Mouse (Mus musculus): Measurements from ENCODE around the gene Fmo5.
A peak's percentile ranks its signal among the peaks of the same experiment; 100 is the strongest.

Fmo5 gene

DNA sequence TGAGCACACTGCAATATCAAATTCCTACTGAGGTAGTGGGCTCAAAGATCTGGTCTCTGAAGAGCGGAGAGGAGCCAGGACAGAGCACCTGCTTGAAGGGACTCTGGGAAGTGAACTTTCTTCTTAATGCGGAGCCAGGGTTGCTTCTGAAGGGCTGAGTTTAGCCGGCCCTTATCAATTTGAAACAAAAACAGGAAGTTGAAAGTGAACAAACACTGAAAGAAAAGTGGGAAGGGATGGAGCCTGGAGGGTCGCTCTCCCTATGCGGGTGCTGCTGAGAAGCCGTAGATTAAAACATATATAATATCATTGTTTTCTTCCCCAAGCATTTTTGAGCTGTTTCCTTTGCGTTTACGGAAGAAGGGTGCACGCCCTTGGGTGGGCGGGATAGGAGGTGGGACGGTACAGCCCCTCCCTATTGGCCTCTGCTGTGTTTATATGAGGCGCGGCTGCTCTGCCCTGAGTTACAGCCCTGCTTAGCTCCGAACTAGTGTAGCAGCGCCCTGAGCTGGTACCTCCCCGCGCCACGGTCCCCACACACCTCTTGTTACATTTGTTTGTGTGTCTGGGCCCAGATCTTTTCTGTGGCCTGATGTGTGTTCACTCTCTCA is at the start of gene Fmo5:
Gene Fmo5, plus strand, starts transcription at position 414 of the 611 bp plus-strand sequence.
- peak; percentile 81 for DNase-seq (ENCODE audit: low read depth)

DNA sequence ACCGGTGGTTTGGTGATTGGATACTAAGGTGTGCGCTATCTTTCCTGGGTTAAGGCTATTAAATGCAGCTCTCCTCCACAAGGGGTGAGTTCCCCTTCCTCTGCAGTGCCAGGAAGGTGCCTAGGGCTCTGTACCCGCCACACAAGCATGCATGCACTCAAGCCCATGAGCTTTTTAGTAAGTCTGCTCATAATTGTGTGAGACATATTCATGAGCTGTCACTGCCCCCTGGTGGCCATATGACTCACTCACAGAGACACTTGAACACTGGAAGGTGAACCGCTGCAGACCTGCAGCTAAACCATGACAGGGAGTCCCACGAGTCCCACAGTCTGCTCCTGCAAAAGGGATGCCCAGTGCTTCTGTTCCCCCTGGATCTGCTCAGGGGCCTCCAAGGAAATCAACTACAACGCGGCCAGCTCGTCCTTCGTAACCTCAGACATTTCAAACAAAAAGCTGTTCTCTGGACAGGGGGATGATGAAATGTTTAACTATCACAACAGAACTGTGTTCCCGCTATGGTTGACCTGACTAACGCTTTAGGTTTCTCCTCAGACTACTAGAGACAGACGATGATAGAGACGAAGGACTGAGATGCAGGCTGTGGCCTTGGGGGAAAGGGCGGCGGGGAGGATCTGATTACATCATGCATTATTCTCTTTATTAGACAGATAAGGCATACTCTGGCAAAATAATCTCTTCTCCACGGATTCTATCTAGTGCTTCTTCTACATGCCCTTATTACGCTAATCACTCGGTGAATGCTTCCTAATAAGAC is 43.0 kb upstream of the Fmo5 start:
- peak; percentile 73 for DNase-seq (ENCODE audit: low read depth)

DNA sequence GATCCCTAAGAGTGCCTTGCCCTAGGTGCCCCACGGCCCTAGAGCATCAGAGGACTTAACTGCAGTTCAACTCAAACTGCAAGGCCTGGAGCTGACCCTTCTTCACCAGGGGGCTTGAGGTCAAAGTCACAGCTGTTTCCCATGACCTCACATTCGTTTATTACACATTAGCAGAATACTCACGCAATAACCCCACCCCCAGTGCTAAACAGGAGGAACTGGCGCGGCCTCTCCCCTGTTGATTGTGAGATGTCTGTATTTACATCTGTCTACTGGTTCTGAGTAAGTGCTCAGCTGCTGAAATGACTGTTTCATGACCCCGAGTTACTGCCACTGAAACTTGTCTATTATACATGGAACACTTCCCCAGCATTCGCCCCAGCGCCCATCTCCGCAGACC is 40.9 kb upstream of the Fmo5 start:
- no peak for DNase-seq (ENCODE audit: low read depth)

DNA sequence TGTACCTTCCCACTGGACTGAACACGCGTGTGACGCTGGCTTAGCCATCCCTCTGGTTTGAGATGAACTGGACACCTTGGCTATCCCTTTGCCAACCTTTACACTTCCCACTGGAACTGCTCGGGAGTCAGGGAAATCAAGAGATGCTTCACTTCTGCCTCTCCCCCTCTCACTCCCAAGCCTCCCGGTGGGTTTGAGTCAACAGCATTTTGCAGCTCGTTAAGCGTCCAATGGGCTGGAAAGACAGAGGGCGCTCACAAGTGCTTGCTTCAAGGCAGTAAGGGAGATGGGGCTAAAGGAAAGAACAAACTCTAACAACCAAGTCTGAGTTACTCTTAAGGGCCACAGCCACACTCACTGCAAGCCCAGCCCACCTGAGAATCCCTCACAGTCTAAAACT is 37.9 kb upstream of the Fmo5 start:
- no peak for DNase-seq (ENCODE audit: low read depth)

DNA sequence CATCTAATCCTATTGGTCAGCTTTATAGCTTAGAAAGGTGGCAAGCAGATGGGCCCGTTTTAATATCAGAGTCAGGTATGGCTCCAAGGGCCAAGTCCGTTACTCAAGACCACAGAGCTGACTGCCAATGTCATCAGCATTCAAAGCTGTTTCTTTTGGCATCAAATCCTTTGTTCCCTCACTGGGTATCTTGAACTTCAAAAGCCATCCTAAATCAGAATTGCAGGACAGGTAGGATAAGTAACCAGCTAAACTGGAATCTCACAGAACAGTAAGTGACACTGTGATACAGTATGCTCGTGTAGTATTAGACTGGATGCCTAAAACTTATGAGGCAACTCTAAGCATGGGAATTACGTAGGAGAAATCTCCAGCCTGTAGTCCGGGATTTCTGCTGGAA is 35.5 kb upstream of the Fmo5 start:
- no peak for DNase-seq (ENCODE audit: low read depth)

DNA sequence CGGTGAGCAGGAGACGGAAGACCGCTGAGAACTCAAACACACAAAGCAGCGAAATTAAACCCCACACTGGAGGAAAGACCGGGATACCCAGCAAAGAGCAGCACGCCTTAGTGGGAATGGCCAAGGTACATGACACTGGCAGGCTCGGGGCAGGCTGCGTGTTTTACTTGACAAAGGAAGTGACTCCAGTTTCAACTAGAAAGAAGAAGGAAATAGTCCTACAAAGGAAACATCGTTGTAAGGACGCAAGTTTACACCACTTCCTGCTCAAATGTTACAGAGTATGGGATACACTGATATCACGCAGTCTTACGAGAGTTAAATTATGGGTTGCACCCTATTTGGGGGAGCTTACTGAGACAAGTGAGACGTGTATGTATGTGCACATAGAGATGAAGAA is 34.5 kb upstream of the Fmo5 start:
- DNase-seq (ENCODE audit: low read depth): no peak

DNA sequence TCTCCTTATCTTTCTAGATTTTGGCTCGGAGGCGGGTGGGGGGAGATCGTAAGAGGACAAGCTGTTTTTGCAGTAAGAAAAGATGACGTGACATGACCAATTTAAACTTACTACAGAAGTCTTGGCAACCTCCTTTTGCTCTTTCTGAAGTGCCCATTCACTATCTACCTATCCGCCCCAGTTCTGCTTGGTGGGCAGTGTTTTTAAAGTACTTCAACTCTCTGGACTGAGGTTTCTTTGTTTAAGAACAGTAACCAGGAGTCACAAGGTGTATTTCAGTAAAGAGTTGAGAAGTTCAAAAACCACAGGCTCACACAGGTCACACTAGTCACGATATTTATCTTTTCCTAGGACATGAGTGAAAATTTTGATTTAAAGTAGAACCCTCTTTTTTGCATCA is 33.5 kb upstream of the Fmo5 start:
- no peak for DNase-seq (ENCODE audit: low read depth)

DNA sequence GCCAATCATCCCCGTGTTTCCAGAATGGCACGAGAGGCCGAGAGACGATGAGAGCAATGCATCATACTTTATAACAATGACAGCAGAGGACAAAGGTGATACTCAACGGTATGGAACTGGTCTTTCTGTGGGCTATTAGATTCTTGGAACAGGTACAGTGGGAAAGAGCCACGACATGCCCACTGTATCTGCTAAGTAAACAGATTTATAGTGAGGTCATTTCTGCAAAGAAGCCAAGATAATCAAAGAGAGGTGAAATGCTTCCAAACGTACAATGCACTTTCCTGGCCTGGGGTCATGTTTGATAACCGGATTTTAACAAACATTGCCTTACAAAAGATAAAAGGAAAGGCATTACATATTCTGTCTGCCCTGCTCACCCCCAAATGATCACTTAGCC is 31.8 kb upstream of the Fmo5 start:
- no peak for DNase-seq (ENCODE audit: low read depth)

DNA sequence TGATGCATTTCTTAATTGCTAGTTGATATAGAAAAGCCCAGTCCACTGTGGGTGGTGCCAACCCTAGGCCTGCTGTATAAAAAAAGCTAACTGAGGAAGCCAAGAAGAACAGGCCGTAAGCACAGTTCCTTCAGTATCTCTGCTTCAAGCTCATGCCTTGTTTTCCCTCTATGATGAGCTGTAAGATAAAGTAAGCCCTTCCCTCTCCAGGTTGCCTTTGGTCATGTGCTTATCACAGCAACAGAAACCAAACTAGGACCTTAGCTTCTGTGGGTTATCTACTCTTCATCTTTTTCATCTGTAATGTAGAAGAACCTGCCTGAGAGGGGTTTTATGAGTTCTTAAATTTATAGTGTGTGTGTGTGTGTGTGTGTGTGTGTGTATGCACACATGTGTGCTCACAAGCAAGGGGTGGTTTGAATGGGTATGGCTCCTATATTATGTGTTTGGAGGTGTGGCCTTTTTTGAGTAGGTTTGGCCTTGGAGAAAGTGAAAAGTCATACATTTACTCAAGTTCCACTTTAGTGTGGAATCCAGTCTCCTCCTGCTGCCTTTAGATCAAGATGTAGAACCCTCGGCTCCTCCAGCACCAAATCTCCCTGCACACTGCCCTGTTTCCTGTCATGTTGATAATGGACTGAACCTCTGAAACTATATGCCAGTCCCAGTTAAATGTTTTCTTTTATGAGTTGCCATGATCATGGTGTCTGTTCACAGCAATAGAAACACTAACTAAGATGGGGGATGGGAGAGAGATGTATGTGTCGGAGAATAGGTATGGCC is 28.4 kb upstream of the Fmo5 start:
- DNase-seq (ENCODE audit: low read depth): no peak

DNA sequence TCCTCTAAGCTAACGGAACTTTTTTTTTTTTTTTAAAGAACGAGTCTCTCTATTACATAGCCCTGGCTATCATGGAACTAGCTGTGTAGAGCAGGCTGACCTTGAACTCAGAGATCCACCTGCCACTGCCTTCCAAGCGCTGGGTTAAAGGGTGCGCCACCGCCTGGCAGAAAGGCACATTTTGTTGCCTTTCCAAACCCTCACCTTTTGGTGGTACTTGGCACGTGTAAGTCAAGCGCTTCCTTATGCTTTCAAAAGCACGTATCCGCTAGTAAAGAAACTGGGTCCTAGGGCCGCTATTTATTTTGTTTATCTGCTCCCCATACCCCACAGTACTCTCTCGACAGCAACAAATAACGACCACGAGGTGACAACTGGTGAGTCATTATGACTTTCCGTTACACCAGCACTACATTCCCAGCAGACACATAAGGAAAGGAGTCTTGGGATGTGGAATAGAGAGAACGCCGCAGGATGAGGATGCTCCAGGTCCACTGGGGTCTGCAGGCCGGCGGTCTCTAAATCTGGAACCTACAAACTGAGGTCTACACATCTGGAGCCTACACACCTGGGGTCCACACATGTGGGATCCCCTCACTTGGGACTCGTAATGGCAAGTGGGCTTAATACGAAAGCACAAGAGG is 19.3 kb upstream of the Fmo5 start:
- peak; percentile 82 for DNase-seq (ENCODE audit: low read depth)

DNA sequence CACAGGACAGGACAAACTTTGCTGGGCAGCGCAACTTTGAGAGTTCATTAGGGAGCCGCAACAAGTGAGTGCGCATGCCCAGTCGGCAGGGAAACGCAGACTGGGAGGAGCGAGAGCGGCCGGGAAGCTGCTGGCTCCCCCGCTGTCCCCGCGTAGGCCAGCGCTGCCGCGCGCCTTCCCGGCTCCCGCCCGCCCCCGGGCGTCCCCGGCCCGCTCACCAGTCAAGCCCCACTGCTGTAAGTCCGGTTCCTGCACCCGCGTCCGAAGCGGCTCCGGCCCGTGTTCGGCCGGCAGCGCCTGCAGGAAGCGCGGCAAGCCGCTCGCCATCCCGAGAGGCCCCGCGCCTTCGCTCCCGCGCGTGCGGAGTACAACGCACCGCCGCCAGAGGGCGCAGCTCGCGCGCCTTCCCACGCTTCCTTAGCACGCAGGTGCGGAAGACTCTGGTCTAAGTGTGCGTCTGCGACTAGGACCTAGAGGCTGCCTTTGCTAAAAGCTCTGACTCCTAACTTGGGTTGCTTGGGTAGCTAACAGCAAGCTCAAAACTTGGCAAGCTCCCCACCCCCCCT is 18.7 kb upstream of the Fmo5 start, which contains the start of gene Chd1l:
Gene Chd1l, minus strand, starts transcription at position 359 of the 566 bp plus-strand sequence.
- peak; percentile 98 for DNase-seq (ENCODE audit: low read depth)

DNA sequence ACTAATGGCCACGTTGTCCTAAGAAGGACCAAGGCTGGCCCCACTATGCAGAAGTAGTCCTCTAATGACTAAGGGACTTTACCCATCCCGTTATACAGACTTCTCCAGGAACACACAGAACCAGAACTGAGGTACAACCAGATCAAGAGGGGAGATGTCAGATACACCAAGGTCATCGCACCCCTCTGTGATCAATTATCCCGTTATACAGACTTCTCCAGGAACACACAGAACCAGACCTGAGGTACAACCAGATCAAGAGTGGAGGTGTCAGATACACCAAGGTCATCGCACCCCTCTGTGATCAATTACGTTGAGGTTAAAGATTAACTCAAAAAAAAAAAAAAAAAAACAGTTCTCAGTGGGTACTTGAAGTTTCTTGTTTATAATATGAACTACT is 17.6 kb upstream of the Fmo5 start:
- no peak for DNase-seq (ENCODE audit: low read depth)

DNA sequence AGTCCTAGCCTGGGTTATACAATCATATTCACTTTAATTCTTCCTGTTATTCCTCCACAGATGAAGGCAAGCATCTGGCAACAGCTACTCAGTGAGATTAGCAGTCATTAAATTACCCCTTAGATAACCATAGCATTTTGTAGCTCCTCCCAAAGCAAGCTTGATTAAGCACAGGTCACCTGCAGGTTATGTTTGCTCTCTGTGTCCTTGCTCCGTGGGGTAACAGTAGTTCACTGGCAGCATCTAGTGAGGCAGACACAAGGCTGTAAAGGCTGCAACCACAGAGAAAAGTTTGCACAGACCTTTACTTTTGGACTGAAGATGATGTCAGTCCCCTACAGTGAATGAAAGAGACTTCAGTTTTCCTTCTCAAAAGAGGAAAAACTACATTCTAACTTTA is 13.4 kb upstream of the Fmo5 start:
- DNase-seq (ENCODE audit: low read depth): no peak

DNA sequence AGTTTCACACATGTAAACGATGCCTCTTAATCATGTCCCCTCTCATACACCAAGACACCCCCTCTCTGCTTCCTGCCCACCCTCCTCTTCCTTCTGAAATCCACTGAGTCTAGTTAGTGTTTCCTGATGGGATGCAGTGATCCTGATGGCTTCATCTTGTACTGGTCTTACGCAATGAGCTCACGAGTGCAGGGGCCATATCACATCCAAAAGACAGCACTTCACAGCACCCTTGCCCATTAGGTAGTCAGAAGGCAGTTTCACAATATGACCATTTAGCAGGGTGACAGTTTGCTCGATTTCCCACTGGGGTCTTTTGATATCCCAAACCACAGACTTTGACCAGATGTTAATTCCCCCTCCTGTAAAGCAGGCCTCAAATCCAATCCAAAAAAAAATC is 12.7 kb upstream of the Fmo5 start:
- no peak for DNase-seq (ENCODE audit: low read depth)

DNA sequence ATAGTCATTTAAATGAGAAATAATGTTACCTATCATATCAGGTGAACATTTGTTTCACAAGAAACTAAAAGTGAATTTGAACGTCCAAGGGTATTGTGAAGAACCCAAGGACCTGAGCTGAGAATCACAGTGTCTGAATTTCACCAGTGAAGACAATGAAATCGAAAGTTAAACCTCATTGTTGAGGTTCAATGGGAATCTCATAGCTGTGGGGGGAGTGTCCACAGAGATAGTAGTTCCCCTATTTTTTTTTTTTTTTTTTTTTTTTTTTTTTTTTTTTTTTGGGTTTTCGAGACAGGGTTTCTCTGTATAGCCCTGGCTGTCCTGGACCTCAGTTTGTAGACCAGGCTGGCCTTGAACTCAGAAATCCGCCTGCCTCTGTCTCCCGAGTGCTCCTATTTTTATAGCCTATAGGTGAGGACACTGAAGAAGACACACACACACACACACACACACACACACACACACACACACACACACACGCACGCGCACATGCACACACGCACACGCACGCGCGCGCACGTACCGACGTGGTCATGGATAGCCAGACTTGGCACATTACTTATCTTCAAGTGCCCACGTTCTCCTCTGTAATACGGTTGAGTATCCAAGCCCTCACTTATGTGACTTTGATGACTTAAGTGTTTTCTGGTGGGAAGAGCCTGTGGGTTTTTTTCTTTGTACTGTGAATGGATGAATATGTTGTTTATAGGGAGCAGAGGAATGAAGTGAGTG is 11.3 kb upstream of the Fmo5 start:
- no peak for DNase-seq (ENCODE audit: low read depth)

DNA sequence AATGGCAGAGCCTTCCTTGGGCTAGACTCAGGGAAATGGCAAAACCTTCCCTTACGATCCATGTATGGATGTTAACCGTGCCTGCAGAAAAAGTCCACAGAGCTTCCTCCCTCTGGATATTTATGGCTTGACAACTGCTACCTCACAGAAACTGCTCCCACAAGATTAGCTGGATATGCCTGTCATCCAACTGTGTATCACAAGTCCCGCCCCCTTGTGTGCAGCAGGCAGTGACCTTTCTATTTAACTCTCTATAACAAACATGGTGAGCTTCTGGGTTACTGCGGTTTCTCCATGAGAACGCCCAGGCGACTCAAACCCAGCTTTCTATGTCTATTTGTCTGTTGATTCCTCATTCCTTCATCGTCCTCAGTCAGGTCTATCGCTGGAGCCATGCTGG is 10.7 kb upstream of the Fmo5 start:
- DNase-seq (ENCODE audit: low read depth): no peak

DNA sequence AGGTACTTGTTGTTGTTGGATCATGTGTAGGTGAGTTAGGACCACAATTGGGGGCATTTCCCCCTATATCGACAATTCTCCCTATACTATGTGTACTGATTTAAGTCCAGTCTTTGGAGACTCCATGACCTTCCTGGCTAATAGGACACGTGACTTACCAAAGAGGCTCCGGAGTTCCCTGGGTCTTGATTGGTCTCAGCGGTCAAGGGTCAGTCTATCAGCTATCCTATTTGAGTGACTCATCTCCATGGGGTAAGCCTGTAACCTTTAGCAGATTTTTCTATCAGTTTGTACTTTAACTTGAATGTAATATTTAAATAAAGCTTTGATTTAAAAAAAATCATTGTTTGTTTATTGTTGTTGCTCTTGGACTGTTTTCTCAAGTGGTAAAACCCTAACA is 7.9 kb upstream of the Fmo5 start:
- no peak for DNase-seq (ENCODE audit: low read depth)

DNA sequence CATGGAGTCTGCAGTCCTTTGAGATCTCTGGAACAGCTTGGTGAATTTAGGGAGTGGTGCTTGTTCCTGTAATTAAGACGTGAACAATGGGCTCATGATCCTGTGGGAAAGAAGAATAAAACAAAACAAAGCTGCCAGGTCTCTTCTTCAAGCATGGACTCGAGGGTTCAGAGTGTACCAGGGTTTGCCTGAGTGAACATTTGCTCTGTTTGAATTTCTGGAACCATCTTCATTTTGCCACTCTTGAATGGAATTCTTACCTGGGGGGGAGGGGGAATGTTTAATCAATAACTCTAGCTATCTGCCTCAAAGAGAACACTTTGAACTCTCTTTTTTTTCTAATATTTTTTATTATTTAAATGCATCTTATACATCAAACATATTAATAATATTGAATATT is 4.0 kb upstream of the Fmo5 start:
- DNase-seq (ENCODE audit: low read depth): no peak

DNA sequence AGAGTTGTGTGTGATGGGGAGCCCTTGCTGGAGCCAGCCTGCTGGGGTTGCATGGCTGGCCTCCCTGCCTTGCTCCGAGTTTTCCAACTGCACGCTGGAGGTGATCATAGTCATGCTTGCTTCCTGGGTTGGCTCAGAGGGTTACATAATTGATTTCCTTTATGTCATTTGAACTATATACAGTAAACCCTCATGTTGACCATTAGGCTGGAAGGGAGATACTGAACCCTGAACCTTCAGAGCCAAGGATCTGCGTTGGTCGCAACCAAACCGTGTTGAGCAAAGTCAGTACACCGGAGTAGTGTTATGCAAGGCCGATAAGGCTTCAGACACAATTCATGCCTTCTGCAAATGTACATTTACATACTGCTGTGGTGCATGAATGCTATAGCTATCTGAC is 711 bp upstream of the Fmo5 start:
- DNase-seq (ENCODE audit: low read depth): no peak

DNA sequence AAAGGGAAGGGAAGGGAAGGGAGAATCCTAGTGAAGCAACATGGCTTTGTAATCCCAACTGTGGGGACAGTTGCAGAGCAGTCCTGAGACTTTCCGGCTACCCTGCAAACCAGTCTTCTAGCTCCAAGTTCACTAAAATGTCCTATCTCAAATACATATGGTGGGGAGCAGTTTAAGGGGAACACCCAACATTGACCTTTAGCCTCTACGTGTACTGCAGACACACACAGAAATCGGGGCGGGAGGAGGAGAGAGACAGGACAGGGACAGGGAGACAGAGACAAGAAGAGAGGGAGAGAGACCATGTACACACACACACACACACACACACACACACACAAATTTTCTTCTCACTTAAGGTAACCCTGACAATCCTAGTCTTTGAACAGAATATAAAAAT is 1.3 kb downstream of the Fmo5 start:
- DNase-seq (ENCODE audit: low read depth): no peak

DNA sequence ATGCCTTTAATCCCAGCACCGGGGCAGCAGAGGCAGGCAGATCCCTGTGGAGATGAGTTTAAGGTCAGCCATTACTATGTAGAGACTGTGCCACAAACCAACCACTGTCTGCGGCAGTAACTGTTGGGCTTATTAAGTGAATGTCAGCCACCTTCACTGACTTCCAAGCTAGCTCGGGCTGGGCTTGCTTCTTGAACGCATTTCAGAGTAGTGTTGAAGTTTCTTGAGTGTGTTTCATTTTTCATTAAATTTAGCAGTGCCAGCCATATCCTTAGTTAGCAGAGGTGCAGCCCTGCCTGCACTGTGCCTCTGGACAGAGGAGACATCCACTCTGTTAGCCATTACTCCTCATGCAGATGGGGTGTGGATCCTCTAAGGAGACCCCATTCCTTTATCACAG is 2.1 kb downstream of the Fmo5 start:
- DNase-seq (ENCODE audit: low read depth): no peak
